Mouse (Mus musculus) ovary, postnatal 14 days (tissue): ENCODE results near the gene Scap.

ENCODE experiments used
- DNase-seq: peaks from one replicate; pipeline ENCODE4 v3.0.0; 2022; ENCODE audit warnings: low spot score

Gene Scap

DNA sequence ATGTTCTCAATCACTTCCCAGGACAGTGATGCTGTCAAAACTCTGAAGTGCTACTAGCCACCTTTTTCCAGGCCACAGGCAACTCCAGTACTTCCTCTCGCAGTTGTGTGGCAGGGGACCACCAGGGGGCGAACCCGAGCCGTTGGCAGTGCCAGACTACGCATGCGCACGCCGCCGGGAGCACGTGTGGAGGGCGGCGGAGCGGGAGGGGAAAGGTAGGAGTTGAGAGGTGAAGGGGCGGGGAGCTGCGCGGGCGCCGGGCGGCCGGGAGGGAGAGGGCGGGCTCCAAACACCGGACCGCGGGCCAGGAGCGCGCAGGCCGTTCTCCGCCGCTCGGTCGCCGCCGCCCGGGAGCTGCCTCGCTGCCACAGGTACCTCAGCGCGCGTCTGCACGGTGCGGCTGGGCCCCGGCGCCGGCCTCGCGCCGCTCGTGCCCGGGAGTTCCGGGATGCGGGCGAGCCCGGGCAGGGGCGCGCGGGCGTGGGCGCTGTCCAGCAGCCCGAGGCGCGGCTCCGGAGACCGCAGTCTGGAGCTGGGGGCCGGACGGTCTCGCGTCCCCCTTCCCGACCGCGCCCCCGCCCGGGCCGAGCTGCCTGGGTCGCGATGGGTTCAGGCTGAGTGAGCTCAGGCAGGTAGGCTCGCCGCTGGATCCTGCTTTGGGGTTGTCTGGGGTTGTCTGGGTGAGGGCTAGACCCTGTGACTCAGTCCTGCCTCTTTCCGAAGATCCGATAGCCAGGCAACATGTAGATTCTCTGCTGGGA is at the start of gene Scap:
Scap (plus strand) TSS at position 154 of the 761 bp plus-strand sequence.
- DNase-seq = peak; percentile 99

- DNase-seq = no peak
Measured at GRCm38 (mm10) chr9:110284075-110284697, 48.9 kb upstream of the Scap start.

DNA sequence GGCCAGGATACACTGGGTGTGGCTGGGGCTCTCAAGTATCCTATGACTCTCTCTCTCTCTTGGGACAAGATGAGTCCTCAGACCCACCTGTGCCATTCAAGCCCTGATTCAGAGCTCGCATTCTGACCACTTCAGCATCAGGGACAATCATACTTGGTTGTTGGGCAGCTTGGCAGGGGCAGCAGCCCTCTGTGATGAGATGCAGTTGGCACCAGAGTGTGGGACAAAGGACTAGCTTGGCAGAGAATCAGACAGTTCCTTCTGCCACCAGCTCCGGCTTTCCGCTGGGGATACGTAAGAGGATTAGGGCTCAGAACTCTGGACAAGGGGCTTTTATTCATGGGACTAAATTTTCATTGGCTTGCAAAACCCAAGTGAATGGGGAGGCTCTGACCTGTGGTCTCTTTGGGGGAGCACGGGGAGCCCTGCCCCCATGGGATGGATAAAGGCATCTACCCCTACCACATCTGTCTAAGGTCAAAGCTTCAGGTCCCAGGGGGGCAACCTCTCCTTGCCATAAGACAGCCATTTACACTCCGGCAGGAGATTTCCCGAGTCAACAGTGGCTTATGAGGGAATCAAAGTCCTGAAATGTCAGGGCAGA is 45.7 kb upstream of the Scap start:
- no peak for DNase-seq

DNA sequence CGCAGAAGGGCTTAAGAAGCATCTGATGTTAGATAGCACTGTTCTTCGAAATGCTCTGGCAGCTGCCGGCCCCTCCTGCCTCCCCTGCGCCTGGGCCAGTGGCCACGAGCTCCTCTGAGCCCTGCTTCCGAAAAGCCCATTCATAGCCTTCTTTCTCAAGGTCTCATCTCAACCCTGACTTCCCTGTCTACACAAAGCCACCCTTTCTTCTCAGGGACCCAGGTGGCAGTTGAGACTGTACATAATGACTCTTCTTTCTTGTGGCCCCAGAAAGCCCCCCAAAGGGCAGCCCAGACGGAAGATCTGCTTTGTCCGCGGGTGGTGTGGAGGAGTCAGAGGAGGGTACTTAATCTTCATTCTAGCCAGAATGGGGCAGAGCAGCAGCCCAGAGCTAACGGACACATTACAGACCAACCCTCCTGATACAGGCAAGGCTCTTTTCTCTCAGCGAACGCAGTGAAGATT is 39.8 kb upstream of the Scap start:
- no peak for DNase-seq

DNA sequence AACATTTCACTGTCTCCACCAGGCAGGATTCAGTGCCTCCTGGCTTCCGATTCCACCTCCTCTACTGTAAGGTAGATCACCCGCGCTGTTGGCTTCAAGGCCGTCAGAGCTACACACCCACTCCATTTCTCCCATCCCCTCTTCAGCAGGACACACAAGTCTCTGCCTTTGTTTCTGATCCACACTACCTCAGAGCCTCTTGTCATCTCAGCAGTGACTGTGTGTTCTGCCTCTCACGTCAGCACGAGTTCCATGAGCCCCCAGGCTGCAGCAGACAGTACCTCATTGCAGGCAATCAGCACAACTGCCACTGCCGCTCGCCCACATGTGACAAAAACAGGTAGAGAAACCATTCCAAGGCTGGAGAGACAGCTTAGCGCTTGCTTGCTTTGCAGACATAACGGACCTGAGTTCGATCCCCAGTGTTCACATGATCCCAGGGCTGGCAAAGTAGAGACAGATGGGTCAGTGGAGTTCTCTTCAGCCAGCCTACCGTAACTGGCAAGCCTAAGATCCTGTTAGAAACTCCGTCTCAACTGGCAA is 39.1 kb upstream of the Scap start:
- DNase-seq = no peak

DNA sequence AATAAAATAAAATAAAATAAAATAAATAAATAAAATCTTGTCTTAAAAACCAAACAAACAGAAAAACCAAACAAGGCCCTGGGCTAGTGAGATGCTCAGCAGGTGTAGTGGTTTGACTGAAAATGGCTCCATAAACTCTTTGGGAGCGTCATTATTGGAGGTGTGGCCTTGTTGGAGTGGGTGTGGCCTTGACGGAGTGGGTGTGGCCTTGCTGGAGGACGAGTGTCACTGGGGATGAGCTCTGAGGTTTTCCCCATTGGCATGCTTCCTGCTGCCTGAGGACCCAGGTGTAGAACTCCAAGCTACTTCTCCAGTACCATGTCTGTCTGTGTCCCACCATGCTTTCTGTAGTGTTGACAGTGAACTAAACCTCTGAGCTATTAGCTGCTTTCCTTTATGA is 38.3 kb upstream of the Scap start:
- no peak for DNase-seq

GRCm38 (mm10) chr9:110296867-110297627 is 36.0 kb upstream of the Scap start:
- DNase-seq = peak; percentile 72

- DNase-seq = no peak
Measured at GRCm38 (mm10) chr9:110304516-110304915, 28.6 kb upstream of the Scap start.

GRCm38 (mm10) chr9:110304969-110305651 is 28.0 kb upstream of the Scap start, which contains the start of gene Elp6:
TSS of gene Elp6 (plus strand) at chr9:110305173.
- peak; percentile 81 for DNase-seq

- no peak for DNase-seq
Measured at GRCm38 (mm10) chr9:110306371-110306770, 26.7 kb upstream of the Scap start.

- no peak for DNase-seq
Measured at GRCm38 (mm10) chr9:110314706-110315105, 18.4 kb upstream of the Scap start.

DNA sequence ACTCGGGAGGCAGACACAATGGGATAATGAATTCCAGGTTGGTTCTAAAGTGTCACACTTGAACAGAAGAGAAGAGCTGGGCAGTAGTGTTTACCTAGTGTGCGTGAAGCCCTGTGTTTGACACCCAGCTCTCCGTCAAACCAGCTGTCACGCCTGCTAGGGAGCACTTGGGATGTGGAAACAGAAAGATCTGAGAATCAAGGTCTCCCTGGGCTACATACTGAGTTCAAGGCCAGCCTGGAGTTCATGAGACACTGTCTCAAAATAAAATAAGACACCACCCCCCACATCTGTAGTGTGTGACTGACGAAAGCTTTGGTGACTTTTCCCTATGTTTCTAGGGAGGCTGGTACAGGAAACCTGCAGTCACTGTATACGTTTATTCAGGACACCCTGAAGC is 17.7 kb upstream of the Scap start:
- DNase-seq = no peak

- DNase-seq = no peak
Measured at GRCm38 (mm10) chr9:110315904-110316303, 17.2 kb upstream of the Scap start.

GRCm38 (mm10) chr9:110316503-110316902 is 16.6 kb upstream of the Scap start:
- DNase-seq = no peak

DNA sequence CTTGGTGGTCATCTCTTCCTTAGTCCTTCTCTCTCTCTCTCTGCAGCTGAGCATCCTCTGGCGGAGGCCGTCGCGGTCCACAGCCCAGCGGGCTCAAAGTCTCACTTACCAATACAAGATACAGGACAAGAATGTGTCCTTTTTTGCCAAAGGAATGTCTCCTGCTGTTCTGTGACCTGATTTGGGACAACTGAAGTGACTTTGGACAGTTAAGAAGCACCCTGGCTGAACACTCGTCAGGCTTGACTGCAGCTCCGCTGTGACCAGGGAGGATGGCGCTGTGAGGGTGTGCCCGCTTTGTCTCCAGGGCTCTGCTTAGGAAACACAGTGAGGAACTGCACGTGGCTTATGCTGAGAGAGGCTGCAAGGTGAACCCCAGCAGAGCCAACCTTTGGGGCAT is 12.3 kb upstream of the Scap start:
- no peak for DNase-seq

- no peak for DNase-seq
Measured at GRCm38 (mm10) chr9:110322972-110323371, 10.1 kb upstream of the Scap start.

DNA sequence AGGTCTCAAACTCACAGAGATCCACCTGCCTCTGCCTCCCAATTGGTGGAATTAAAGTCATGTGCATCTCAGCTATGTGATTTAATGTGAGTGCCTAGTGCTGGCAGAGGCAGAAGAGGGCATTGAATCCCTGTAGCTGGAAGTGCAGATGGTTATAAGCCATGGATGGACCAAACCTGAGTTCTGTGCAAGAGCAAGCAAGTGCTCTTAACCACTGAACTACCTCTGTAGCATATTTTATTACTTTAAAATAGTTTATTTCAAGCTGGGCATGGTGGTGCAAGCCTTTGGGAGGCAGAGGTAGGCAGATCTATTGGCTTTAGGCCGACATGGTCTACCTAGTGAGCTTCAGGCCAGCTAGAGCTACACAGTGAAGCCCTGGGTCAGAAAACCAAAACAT is 8.9 kb upstream of the Scap start:
- no peak for DNase-seq

DNA sequence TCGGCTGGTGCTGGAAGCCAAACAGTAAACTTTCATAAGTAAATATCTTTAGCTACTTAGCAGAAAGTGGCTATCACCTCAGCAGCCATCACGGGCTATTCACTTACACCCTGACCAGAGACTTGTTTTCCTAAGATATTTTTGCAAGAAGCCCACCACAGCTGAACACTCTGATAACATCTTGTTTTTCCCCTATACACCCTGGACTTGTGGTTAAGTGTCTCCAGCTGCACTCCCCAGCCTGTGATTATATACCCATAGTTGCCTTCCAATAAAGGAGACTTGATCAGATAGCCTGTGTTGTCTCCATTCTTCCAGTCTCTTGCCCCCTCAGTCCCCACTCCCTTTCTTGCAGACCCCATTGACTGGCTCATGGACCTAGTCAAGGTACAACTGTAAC is 4.9 kb upstream of the Scap start:
- no peak for DNase-seq

GRCm38 (mm10) chr9:110328946-110329630 is 4.0 kb upstream of the Scap start:
- no peak for DNase-seq

DNA sequence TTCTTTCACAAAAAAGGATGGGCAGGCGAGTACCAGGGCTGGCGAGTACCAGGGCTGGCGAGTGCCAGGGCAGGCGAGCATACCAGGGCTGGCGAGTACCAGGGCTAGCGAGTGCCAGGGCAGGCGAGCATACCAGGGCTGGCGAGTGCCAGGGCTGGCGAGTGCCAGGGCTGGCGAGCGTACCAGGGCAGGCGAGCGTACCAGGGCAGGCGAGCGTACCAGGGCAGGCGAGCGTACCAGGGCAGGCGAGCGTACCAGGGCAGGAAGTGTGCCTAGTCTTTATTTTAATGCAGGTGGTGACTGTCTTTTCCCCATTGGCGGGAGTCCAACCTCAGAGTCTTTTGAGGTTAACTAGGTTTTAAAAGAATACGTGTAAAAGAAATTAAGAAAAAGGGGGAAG is 3.4 kb upstream of the Scap start:
- no peak for DNase-seq

GRCm38 (mm10) chr9:110330341-110330740 is 2.7 kb upstream of the Scap start:
- DNase-seq = no peak
